Mouse (Mus musculus) forebrain, embryonic 16.5 days (tissue): ENCODE measurements around the gene B4galnt3. TPM values are rescaled to one million over a fixed set of nuclear protein-coding genes. Genes with fewer than 3 reads are reported as not detected.

Source experiments
- ATAC-seq: fragments of 200-750 bp; cut with Nextera tagmentation; 2 replicates; pipeline ENCODE4 v1.8.0; 2017; ENCODE audit warnings: mild to moderate bottlenecking, moderate library complexity
- H3K27ac ChIP-seq: fragments of 300-500 bp; sonication (generic); 2 replicates; pipeline ENCODE4 v1.5.1; 2014; ENCODE audit warnings: low read length, control low read depth
- H3K27me3 ChIP-seq: fragments of 300-500 bp; sonication (generic); replicated peaks from 2 replicates; pipeline ENCODE4 v1.6.1; 2014; ENCODE audit warnings: low read length; ENCODE audit not compliant: control insufficient read depth, insufficient read depth
- H3K36me3 ChIP-seq: fragments of 300-500 bp; sonication (generic); 2 replicates; pipeline ENCODE4 v1.6.1; 2014; ENCODE audit not compliant: control insufficient read depth, insufficient read depth
- H3K4me1 ChIP-seq: fragments of 300-500 bp; sonication (generic); replicated peaks from 2 replicates; pipeline ENCODE4 v1.6.1; 2014; ENCODE audit warnings: low read length; ENCODE audit not compliant: control insufficient read depth, insufficient read depth
- H3K4me2 ChIP-seq: fragments of 300-500 bp; sonication (generic); 2 replicates; pipeline ENCODE4 v1.6.1; 2014; ENCODE audit warnings: mild to moderate bottlenecking, low read length, control low read depth
- H3K4me3 ChIP-seq: fragments of 300-500 bp; sonication (generic); replicated peaks from 2 replicates; pipeline ENCODE4 v1.5.1; 2014; ENCODE audit warnings: mild to moderate bottlenecking, low read length, control low read depth
- H3K9ac ChIP-seq: fragments of 300-500 bp; sonication (generic); replicated peaks from 2 replicates; pipeline ENCODE4 v1.6.1; 2014; ENCODE audit warnings: low read depth, low read length, control low read depth
- H3K9me3 ChIP-seq: fragments of 300-500 bp; sonication (generic); 2 replicates; pipeline ENCODE4 v1.6.1; 2016; ENCODE audit warnings: low read length; ENCODE audit not compliant: control insufficient read depth
- WGBS: fragments of 180-500 bp; shearing (Covaris S2); extraction: QIAGEN DNeasy Blood & Tissue Kit; methylation state at CpG from one replicate; pipeline ENCODE4 v1.1.7; 2014; 5-methylcytosine and 5-hydroxymethylcytosine counted together
- polyA plus RNA-seq: library from polyadenylated mRNA; unstranded; fragments of >200 nt; fragmentation: Nextera tagmentation; extraction: Ambion mirVana; gene quantifications from 2 replicates; pipeline ENCODE4 v1.2.1, GENCODE M21; 2015

B4galnt3 gene
- polyA plus RNA-seq, 1 experiment from 2014 or later: 0.24 TPM

GRCm38 (mm10) chr6:120175650-120176049, 118.7 kb downstream of the B4galnt3 start:
- H3K4me2 ChIP-seq: no peak overlapping the region
- no peak overlapping the region for H3K9ac ChIP-seq
- H3K4me1 ChIP-seq: no peaks in the 10 kb centered on the region
- no peaks in the 10 kb centered on the region for H3K9me3 ChIP-seq
- no peak overlapping the region for H3K4me3 ChIP-seq
- no peaks in the 10 kb centered on the region for H3K36me3 ChIP-seq
- ATAC-seq: no peak
- 95% methylated on average over 4 of the region's 4 CpGs for WGBS
- no peaks in the 10 kb centered on the region for H3K27me3 ChIP-seq
- H3K27ac ChIP-seq: no peak overlapping the region

- Histone ChIP-seq H3K4me3 (no peak overlapping the region), H3K9ac (no peak overlapping the region), H3K4me2 (no peak overlapping the region), H3K27me3 (no peaks in the 10 kb centered on the region), H3K27ac (no peak overlapping the region), H3K4me1 (no peaks in the 10 kb centered on the region), H3K36me3 (no peaks in the 10 kb centered on the region), H3K9me3 (no peaks in the 10 kb centered on the region)
- no peak for ATAC-seq
- WGBS: 76% methylated on average over 7 of the region's 7 CpGs
These were observed 119.7 kb downstream of the B4galnt3 start for GRCm38 (mm10) chr6:120174602-120175115.

- 87% methylated on average over 6 of the region's 6 CpGs for WGBS
- no peaks in the 10 kb centered on the region for H3K4me1 ChIP-seq
- H3K27me3 ChIP-seq: no peaks in the 10 kb centered on the region
- ATAC-seq: no peak
- H3K4me2 ChIP-seq: no peak overlapping the region
- no peaks in the 10 kb centered on the region for H3K9me3 ChIP-seq
- H3K4me3 ChIP-seq: no peak overlapping the region
- no peaks in the 10 kb centered on the region for H3K36me3 ChIP-seq
- H3K9ac ChIP-seq: no peak overlapping the region
- H3K27ac ChIP-seq: no peak overlapping the region
These were observed 120.2 kb downstream of the B4galnt3 start for GRCm38 (mm10) chr6:120174028-120174601.

GRCm38 (mm10) chr6:120172294-120173017, 121.9 kb downstream of the B4galnt3 start:
- ATAC-seq: no peak
- no peaks in the 10 kb centered on the region for H3K27me3 ChIP-seq
- H3K4me2 ChIP-seq: no peak overlapping the region
- no peaks in the 10 kb centered on the region for H3K9me3 ChIP-seq
- no peaks in the 10 kb centered on the region for H3K36me3 ChIP-seq
- no peak overlapping the region for H3K9ac ChIP-seq
- H3K4me1 ChIP-seq: no peaks in the 10 kb centered on the region
- no peak overlapping the region for H3K27ac ChIP-seq
- H3K4me3 ChIP-seq: no peak overlapping the region
- 82% methylated on average over 8 of the region's 8 CpGs for WGBS

- ATAC-seq: no peak
- no peaks in the 10 kb centered on the region for H3K4me1 ChIP-seq
- H3K9ac ChIP-seq: no peak overlapping the region
- H3K27ac ChIP-seq: no peak overlapping the region
- 89% methylated on average over 4 of the region's 4 CpGs for WGBS
- H3K4me3 ChIP-seq: no peak overlapping the region
- H3K9me3 ChIP-seq: no peaks in the 10 kb centered on the region
- H3K27me3 ChIP-seq: no peaks in the 10 kb centered on the region
- H3K4me2 ChIP-seq: no peak overlapping the region
- no peaks in the 10 kb centered on the region for H3K36me3 ChIP-seq
These were observed 126.8 kb downstream of the B4galnt3 start for GRCm38 (mm10) chr6:120167574-120167973.

- H3K9ac ChIP-seq: no peak overlapping the region
- no peak for ATAC-seq
- no peaks in the 10 kb centered on the region for H3K9me3 ChIP-seq
- 77% methylated on average over 4 of the region's 4 CpGs for whole genome bisulfite sequencing
- no peak overlapping the region for H3K4me3 ChIP-seq
- no peak overlapping the region for H3K4me2 ChIP-seq
- H3K4me1 ChIP-seq: peaks cover under 1% of the 10 kb centered on the region; the same call in 1 of the 2 replicates
- H3K36me3 ChIP-seq: no peaks in the 10 kb centered on the region
- H3K27me3 ChIP-seq: no peaks in the 10 kb centered on the region
- H3K27ac ChIP-seq: no peak overlapping the region
These were observed 129.6 kb downstream of the B4galnt3 start for GRCm38 (mm10) chr6:120164765-120165164.

GRCm38 (mm10) chr6:120162928-120163327, 131.4 kb downstream of the B4galnt3 start:
- Histone ChIP-seq H3K4me3 (no peak overlapping the region), H3K4me1 (peaks cover 13% of the 10 kb centered on the region), H3K9ac (no peak overlapping the region), H3K27ac (no peak overlapping the region), H3K4me2 (no peak overlapping the region), H3K27me3 (no peaks in the 10 kb centered on the region), H3K9me3 (no peaks in the 10 kb centered on the region), H3K36me3 (no peaks in the 10 kb centered on the region)
- WGBS: 86% methylated on average over 6 of the region's 6 CpGs
- ATAC-seq: no peak

GRCm38 (mm10) chr6:120159133-120159901, 135.0 kb downstream of the B4galnt3 start:
- H3K4me3 ChIP-seq: no peak overlapping the region
- ATAC-seq: peak; percentile 91
- WGBS: 22% methylated on average over 9 of the region's 9 CpGs
- H3K27ac ChIP-seq: 0 out of 2 replicates have a peak overlapping the region, but pooled peaks have one; percentile 21
- peaks cover 21% of the 10 kb centered on the region for H3K4me1 ChIP-seq
- no peaks in the 10 kb centered on the region for H3K36me3 ChIP-seq
- no peak overlapping the region for H3K9ac ChIP-seq
- H3K27me3 ChIP-seq: no peaks in the 10 kb centered on the region
- peak overlapping the region; percentile 3; the same call in 1 of the 2 replicates for H3K4me2 ChIP-seq
- no peaks in the 10 kb centered on the region for H3K9me3 ChIP-seq

GRCm38 (mm10) chr6:120157479-120157878, 136.9 kb downstream of the B4galnt3 start:
- no peak overlapping the region for H3K27ac ChIP-seq
- H3K4me2 ChIP-seq: no peak overlapping the region
- no peaks in the 10 kb centered on the region for H3K36me3 ChIP-seq
- H3K4me1 ChIP-seq: peaks cover 21% of the 10 kb centered on the region
- H3K9ac ChIP-seq: no peak overlapping the region
- no peak overlapping the region for H3K4me3 ChIP-seq
- H3K9me3 ChIP-seq: no peaks in the 10 kb centered on the region
- no peaks in the 10 kb centered on the region for H3K27me3 ChIP-seq
- ATAC-seq: peak; percentile 66
- WGBS: 16% methylated on average over 6 of the region's 6 CpGs
